Mouse (Mus musculus): ENCODE results near the gene Gucd1. TPM values are rescaled to one million over a fixed set of nuclear protein-coding genes. Genes with fewer than 3 reads are reported as not detected.
A peak's percentile ranks its signal among the peaks of the same experiment; 100 is the strongest.

Gucd1 gene
- polyA plus RNA-seq, 1 experiment from 2014 or later: 21.1 TPM

DNA sequence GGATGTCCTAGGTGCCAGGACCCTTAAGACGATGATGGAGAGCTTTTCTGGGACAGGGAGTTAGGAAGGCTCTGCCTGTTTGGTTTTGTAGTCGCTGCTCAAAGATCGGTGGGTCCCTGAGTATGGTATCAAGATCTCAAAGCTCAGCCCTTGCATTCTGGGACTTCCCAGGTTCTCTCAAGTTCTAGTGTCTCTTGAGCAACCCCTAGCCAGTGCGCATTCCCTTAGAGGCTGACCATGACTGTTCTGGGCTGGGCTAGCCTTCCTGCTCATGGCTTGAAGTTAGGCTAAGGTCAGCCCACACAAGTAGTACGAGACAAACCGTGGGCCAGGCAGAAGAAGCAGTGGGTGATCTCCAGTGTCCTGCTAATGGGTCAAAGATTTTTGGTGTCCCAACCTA lies 199.6 kb downstream of the Gucd1 start:
- H3K27me3 ChIP-seq: peaks cover 45% of the 10 kb centered on the region
- H3K9ac ChIP-seq: no peak overlapping the region
- no peak for ATAC-seq
- peaks cover 13% of the 10 kb centered on the region for H3K4me1 ChIP-seq
- WGBS: 90% methylated on average over 6 of the region's 6 CpGs
- H3K4me2 ChIP-seq: no peak overlapping the region; the same call in 1 of the 2 replicates
- H3K4me3 ChIP-seq: no peak overlapping the region
- H3K36me3 ChIP-seq (ENCODE audit: poor library complexity, severe bottlenecking): no peaks in the 10 kb centered on the region
- H3K9me3 ChIP-seq (replicated peaks): no peaks in the 10 kb centered on the region
- H3K27ac ChIP-seq: no peak overlapping the region

DNA sequence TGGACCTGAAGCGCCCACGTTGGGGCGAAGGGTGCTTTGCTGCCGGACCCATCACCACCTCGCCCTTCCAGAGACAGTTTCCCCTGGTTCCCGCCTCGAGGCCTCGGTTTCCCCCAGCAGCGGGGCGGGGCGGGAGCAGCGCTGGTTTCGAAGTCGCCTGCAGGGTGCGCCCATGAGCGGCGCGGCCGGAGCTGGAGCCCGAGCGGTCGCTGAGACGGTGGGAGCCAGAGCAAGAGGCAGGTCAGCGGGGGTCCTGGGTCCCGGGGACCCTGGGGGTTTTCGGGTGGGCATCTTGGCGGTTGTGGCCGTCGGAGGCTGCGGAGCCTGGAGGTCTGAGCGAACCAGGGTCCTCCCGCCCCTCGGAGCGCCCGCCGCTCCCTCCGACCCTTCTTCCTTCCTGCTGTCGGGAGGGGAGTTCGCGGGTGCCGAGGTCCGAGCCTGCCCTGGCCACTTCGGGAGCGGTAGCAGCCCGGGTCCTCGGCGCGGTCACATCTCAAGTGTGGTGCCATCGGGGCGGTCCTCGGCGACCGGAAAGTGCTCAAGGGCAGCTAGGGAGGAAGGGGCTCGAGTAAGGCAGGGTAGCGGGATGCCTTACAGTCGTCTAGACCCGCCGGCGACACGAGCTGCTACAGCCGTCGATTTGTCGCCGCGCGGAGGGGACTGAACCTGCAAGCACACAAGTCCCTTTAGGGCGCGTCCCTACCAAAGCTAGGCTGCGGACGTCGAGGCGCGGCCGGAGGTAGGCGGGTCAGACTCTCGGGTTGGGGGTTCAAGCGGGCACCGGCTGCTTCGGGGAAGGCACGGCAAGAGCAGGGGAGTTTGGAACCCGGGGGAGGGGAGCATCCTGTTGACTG lies 200.6 kb downstream of the Gucd1 start:
- no peaks in the 10 kb centered on the region for H3K9me3 ChIP-seq (replicated peaks)
- H3K4me2 ChIP-seq: peak overlapping the region; percentile 66
- H3K4me1 ChIP-seq: peaks cover 13% of the 10 kb centered on the region
- 0 out of 2 replicates have a peak, but pooled peaks cover 7% of the 10 kb centered on the region for H3K36me3 ChIP-seq (ENCODE audit: poor library complexity, severe bottlenecking)
- 1% methylated on average over 71 of the region's 81 CpGs for WGBS
- peak overlapping the region; percentile 58 for H3K9ac ChIP-seq
- peak; percentile 76 for ATAC-seq
- peak overlapping the region; percentile 42 for H3K4me3 ChIP-seq
- H3K27ac ChIP-seq: no peak overlapping the region
- peaks cover 45% of the 10 kb centered on the region for H3K27me3 ChIP-seq

DNA sequence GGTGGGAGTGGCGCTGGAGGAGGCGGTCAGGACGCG lies 201.1 kb downstream of the Gucd1 start, which contains the start of gene Adora2a:
Gene Adora2a, plus strand, starts transcription at position 6 of the 36 bp plus-strand sequence.
- peaks cover 45% of the 10 kb centered on the region for H3K27me3 ChIP-seq
- peaks cover 13% of the 10 kb centered on the region for H3K4me1 ChIP-seq
- H3K27ac ChIP-seq: no peak within 1 kb of the TSS
- H3K4me3 ChIP-seq: peak within 1 kb of the TSS; percentile 42
- peaks cover 11% of the 10 kb centered on the region for H3K36me3 ChIP-seq (ENCODE audit: poor library complexity, severe bottlenecking)
- H3K9ac ChIP-seq: peak within 1 kb of the TSS; percentile 58
- ATAC-seq: no peak
- H3K9me3 ChIP-seq (replicated peaks): no peaks in the 10 kb centered on the region
- no CpG with 5 or more reads among the region's 4 CpGs for WGBS
- H3K4me2 ChIP-seq: peak within 1 kb of the TSS; percentile 66

DNA sequence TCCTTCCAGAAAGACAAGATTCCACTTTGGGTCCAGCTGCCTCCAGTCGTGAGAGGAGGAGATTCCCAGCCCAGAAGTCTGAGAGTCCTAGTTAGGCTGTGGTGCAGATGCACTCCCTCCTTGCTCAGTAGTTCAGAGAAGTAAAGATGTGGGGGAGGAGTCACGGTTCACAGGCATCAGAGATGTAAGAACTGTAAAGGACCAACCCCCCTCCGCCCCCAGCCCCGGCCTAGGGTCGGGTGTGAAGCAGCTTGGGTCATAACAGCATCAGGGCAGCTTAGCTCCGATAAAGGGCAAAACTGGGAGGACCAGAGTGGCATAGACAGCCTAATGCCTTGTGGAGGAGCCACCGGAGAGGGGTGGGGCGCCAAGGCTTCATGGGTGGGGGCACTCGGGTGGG lies 201.3 kb downstream of the Gucd1 start:
- H3K36me3 ChIP-seq (ENCODE audit: poor library complexity, severe bottlenecking): peaks cover 13% of the 10 kb centered on the region
- 12% methylated on average over 8 of the region's 9 CpGs for WGBS
- peak overlapping the region; percentile 66 for H3K4me2 ChIP-seq
- H3K4me1 ChIP-seq: peaks cover 13% of the 10 kb centered on the region
- peak overlapping the region; percentile 58 for H3K9ac ChIP-seq
- no peaks in the 10 kb centered on the region for H3K9me3 ChIP-seq (replicated peaks)
- H3K27ac ChIP-seq: no peak overlapping the region
- H3K27me3 ChIP-seq: peaks cover 45% of the 10 kb centered on the region
- ATAC-seq: peak; percentile 62
- peak overlapping the region; percentile 42 for H3K4me3 ChIP-seq

DNA sequence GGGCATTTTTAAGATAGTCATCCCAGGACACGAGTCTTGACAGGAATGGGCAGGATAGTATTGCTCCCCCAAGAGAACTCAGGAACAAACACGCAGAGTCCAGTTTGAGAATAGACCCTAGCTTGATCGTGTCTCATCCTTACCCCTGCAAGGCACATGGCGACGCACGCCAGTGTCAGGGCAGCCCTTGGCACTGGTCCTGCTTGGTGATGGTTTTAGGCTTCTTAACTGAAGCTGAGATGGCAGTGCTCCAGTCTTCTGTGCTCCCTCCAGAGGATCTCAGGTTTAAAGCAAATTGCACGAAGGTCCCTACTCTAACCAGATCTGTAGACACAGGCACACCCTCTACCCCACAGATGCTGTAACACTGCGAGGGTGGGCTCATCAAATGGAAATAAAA lies 202.0 kb downstream of the Gucd1 start:
- no peak for ATAC-seq

DNA sequence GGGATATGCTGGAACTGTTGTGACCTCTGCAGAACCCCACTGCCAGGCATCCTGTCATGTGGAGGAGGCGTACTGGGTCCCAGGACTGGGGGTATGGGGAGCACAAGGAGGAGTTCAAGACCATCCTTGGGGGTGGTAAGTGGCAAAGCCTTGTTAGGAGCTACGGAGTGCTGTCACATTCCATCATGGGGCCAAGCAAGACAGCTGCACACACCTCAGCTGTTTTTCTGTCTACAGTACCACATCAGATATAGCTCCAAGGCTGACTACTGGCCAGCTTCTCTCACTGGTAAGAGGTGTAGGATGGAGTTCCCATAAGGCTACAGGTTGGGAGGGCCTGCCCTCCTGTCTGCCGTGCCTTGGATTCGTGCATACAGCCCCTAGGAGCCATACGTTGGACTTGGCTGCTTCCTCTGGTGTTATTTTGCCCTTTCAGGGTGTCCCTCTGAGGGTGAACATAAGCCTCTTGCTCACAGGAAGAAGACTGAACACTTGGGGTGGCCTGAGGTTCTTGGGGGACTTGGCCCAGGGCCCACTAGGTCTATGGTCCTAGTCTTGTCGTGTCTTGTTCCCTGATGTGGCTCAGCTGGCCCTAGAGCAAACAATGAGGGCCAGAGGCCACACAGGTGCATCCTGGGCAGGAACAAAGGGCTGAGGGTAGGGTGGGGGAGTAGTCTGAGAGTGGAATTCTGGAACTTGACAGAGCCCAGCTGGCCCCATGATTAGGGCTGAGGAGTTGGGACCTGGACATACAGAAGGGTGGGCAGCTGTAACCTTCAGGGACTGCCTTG lies 203.4 kb downstream of the Gucd1 start:
- peaks cover 34% of the 10 kb centered on the region for H3K36me3 ChIP-seq (ENCODE audit: poor library complexity, severe bottlenecking)
- peaks cover 13% of the 10 kb centered on the region for H3K4me1 ChIP-seq
- no peak overlapping the region for H3K4me2 ChIP-seq
- H3K9ac ChIP-seq: no peak overlapping the region
- H3K27ac ChIP-seq: no peak overlapping the region
- no peaks in the 10 kb centered on the region for H3K9me3 ChIP-seq (replicated peaks)
- 72% methylated on average over 6 of the region's 6 CpGs for WGBS
- no peak overlapping the region for H3K4me3 ChIP-seq
- no peak for ATAC-seq
- peaks cover 38% of the 10 kb centered on the region for H3K27me3 ChIP-seq

More for the DNA sequence above, 202.0 kb downstream of the Gucd1 start:
- Histone ChIP-seq H3K4me3 (no peak overlapping the region), H3K4me2 (no peak overlapping the region), H3K27ac (no peak overlapping the region), H3K4me1 (peaks cover 13% of the 10 kb centered on the region), H3K36me3 (ENCODE audit: poor library complexity, severe bottlenecking) (peaks cover 20% of the 10 kb centered on the region), H3K27me3 (peaks cover 45% of the 10 kb centered on the region), H3K9ac (no peak overlapping the region), H3K9me3 (replicated peaks) (no peaks in the 10 kb centered on the region)
- WGBS: 81% methylated on average over 8 of the region's 8 CpGs

DNA sequence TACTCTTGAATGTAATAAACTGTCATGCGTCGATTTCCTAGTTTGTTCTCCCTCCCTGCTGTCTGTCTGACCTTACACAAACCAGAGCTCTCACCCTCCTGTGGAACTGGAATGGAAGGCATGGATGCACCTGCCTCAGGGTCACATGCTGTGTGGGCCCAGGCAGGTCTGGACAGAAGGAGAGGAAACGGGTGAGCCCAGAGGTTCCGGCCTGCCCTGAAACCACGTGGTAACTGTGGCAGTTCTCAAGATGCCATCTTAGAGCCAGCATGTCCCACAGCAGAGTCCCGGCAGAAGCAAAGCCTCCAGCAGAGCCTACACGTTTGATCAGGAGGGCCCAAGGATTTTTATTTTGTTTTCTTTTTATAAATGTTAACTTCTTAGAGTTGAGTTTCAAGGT lies 205.4 kb downstream of the Gucd1 start:
- H3K4me1 ChIP-seq: peaks cover 10% of the 10 kb centered on the region
- 92% methylated on average over 7 of the region's 7 CpGs for whole genome bisulfite sequencing
- no peak overlapping the region for H3K9ac ChIP-seq
- peaks cover 54% of the 10 kb centered on the region for H3K36me3 ChIP-seq (ENCODE audit: poor library complexity, severe bottlenecking)
- no peak for ATAC-seq
- H3K27me3 ChIP-seq: peaks cover 17% of the 10 kb centered on the region
- no peak overlapping the region for H3K27ac ChIP-seq
- H3K4me2 ChIP-seq: no peak overlapping the region
- H3K4me3 ChIP-seq: no peak overlapping the region
- no peaks in the 10 kb centered on the region for H3K9me3 ChIP-seq (replicated peaks)

DNA sequence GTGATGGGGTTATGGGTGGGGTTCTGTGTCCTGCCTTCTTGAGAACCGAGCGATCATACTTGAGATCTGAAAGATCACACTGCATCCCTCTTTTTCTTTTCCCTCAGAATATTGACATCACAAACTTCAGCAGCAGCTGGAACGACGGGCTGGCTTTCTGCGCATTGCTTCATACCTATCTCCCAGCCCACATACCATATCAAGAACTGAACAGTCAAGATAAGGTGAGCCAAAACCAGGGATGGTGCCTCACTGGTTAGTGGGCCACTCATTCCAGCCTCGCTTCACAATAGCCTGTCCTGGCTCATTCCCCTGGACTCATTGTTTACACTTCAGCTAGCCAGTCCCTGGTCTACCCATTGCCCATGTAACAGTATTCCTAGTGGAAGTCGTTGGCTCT lies 210.6 kb downstream of the Gucd1 start:
- no peak overlapping the region for H3K27ac ChIP-seq
- no peaks in the 10 kb centered on the region for H3K27me3 ChIP-seq
- no peak overlapping the region for H3K4me3 ChIP-seq
- no peak overlapping the region for H3K9ac ChIP-seq
- H3K9me3 ChIP-seq (replicated peaks): no peaks in the 10 kb centered on the region
- H3K4me1 ChIP-seq: peaks cover 12% of the 10 kb centered on the region
- H3K4me2 ChIP-seq: no peak overlapping the region
- ATAC-seq: no peak
- H3K36me3 ChIP-seq (ENCODE audit: poor library complexity, severe bottlenecking): peaks cover 72% of the 10 kb centered on the region
- WGBS: 98% methylated on average over 7 of the region's 7 CpGs

DNA sequence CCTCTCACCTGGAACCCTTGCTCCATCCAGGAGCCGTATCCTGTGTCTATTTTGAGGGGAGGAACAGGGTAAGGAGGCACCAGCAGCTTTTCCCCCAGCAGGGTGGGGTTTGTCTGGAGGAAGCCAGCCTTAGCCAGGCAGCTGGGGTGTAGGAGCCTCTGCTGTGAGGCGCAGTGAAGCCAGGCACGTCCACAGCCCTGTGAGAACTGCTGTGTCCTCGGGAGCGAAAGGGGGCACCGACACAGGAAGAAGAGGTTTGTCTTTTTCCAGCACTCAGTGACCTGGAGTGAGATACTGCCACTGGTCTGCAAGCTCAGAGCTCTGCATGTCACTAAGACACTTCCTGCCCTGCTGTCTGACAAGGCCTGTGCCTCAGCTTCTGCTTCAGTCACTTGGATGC lies 213.4 kb downstream of the Gucd1 start:
- Histone ChIP-seq H3K27me3 (no peaks in the 10 kb centered on the region), H3K9ac (no peak overlapping the region; the same call in 1 of the 2 replicates), H3K36me3 (ENCODE audit: poor library complexity, severe bottlenecking) (peaks cover 64% of the 10 kb centered on the region), H3K9me3 (replicated peaks) (no peaks in the 10 kb centered on the region), H3K4me3 (no peak overlapping the region), H3K4me2 (no peak overlapping the region), H3K4me1 (peaks cover 12% of the 10 kb centered on the region), H3K27ac (peak overlapping the region; percentile 80)
- WGBS: 69% methylated on average over 6 of the region's 6 CpGs
- 0 out of 2 replicates have a peak, but pooled peaks have one; percentile 22 for ATAC-seq

DNA sequence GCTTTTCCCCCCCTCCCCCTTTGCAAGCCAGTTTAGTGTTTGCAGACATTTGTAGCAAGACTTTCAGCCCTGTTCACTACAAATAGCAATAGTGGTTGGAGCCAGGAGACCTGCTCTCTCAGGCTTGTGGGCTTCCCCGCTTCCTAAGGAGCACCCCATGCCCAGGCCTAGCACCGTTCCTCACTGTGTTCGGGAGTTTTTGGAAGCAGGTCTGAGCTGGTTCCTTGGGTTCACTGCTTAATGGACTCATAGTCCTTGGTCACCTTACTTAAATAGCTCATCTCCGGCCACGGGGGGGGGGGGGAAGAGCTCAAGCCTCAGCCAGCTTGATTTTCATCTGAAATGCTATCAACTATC lies 213.7 kb downstream of the Gucd1 start:
- Histone ChIP-seq H3K9ac (no peak overlapping the region; the same call in 1 of the 2 replicates), H3K4me1 (peaks cover 12% of the 10 kb centered on the region), H3K27ac (peak overlapping the region; percentile 80), H3K4me3 (no peak overlapping the region), H3K9me3 (replicated peaks) (no peaks in the 10 kb centered on the region), H3K36me3 (ENCODE audit: poor library complexity, severe bottlenecking) (peaks cover 63% of the 10 kb centered on the region), H3K27me3 (no peaks in the 10 kb centered on the region), H3K4me2 (no peak overlapping the region)
- 86% methylated on average over 5 of the region's 5 CpGs for WGBS
- no peak; the same call in 1 of the 2 replicates for ATAC-seq

DNA sequence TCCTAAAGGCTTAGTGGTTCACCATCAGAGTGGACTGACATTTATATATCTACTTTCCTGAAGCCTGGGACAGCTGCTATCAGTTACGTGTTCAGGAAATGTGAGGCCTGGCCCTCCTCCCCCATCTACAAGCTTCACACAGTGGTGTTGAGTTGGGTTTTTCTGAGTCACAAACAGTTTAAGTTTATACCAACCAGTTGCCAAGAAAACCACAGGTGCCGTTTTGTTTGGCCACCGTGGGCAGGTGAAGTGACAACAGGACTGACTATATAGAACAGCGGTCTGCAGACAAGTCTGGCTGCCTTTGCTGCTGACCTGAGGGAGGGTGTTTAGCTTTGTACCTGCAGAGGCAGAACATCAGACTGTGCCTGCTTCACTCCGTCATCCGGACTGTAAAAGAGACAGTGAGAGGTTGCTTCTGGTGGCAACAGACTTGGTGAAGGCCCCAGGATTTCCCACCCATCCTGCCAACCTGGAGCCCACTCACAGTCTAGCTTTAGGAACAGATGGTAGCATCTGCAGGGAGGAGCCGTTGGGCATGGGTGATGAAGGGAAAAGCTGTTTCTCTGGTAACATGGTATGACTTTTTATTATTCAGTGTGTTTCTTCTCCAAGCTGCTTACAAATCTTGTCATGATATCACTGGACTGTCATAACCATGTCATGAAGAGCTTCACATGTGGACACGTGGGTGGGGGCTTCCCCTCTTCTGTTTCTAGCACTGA lies 214.3 kb downstream of the Gucd1 start:
- H3K4me3 ChIP-seq: no peak overlapping the region
- H3K36me3 ChIP-seq (ENCODE audit: poor library complexity, severe bottlenecking): peaks cover 63% of the 10 kb centered on the region
- peak overlapping the region; percentile 80 for H3K27ac ChIP-seq
- no peak overlapping the region for H3K4me2 ChIP-seq
- peaks cover 12% of the 10 kb centered on the region for H3K4me1 ChIP-seq
- peak; percentile 86 for ATAC-seq
- no peak overlapping the region for H3K9ac ChIP-seq
- WGBS: 84% methylated on average over 8 of the region's 8 CpGs
- H3K9me3 ChIP-seq (replicated peaks): no peaks in the 10 kb centered on the region
- H3K27me3 ChIP-seq: no peaks in the 10 kb centered on the region

DNA sequence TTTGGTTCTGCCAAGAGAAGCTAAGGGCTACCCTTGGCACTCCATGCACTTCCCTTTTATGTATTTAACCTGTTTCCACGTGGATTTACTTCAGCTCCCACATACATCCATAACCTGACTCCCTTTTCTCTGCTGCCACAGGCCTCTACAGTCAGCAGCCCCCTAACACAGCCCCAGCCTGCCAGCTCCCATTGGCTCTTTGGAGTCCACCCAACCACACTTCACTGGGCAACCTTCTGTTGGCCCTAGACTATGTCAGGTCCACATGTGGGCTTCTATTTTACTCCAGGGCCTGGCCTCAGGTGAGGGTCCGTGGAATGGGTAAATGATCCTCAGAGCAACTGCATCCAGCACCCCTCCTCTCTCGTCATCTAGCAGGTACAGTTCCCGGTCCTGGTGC lies 215.2 kb downstream of the Gucd1 start:
- ATAC-seq: no peak
- peaks cover 55% of the 10 kb centered on the region for H3K36me3 ChIP-seq (ENCODE audit: poor library complexity, severe bottlenecking)
- no peak overlapping the region for H3K4me3 ChIP-seq
- H3K27ac ChIP-seq: no peak overlapping the region
- no peak overlapping the region for H3K9ac ChIP-seq
- H3K9me3 ChIP-seq (replicated peaks): no peaks in the 10 kb centered on the region
- peaks cover 12% of the 10 kb centered on the region for H3K4me1 ChIP-seq
- no peak overlapping the region for H3K4me2 ChIP-seq
- H3K27me3 ChIP-seq: no peaks in the 10 kb centered on the region
- WGBS: 88% methylated on average over 4 of the region's 4 CpGs

Measured in forebrain, embryonic 13.5 days (tissue).